Mouse (Mus musculus) heart, adult 2 months (tissue): ENCODE data around the gene Tex46.

Experiments
- CTCF ChIP-seq: fragments of 200-600 bp; IDR thresholded peaks from 2 replicates; pipeline ENCODE4 v1.8.1; 2022; ENCODE audit warnings: antibody characterized with exemption, mild to moderate bottlenecking, moderate library complexity
- EP300 ChIP-seq: fragments of 200-500 bp; IDR thresholded peaks from 2 replicates; pipeline ENCODE4 v1.6.1; 2011; ENCODE audit warnings: low read depth, low read length, control low read depth; ENCODE audit not compliant: insufficient read depth
- POLR2A ChIP-seq: fragments of 200-500 bp; IDR thresholded peaks from 2 replicates; pipeline ENCODE4 v1.6.1; 2011; ENCODE audit warnings: mild to moderate bottlenecking, low read depth, low read length, control low read depth; ENCODE audit not compliant: insufficient read depth

DNA sequence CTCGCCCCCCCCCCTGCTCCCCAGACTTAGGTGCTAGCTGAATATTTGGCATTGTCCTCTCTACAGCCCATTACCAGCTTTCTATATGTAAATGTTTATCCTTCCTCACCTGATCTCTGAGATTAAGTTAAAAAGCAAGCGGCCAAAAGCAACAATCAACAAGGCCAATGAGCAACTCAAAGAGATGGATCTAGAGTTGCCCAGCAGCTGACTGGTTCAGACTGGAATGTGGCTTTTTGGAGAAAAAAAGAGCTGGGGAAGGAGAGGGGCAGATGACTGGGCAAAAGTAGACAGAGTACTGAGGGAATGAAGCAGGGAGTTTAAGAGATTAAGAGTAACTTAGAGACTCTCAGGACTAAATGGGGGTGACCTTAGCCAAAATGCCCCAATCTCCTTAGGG lies 16.2 kb upstream of the Tex46 start:
- no peak for TF ChIP-seq CTCF
- TF ChIP-seq POLR2A: no peak
- no peak for TF ChIP-seq EP300
